Mouse (Mus musculus) hindbrain, embryonic 16.5 days (tissue): ENCODE results near the gene Syt13. TPM values are rescaled to one million over a fixed set of nuclear protein-coding genes. Genes with fewer than 3 reads are reported as not detected.

Experiments
- ATAC-seq: fragments of 200-750 bp; cut with Nextera tagmentation; 2 replicates; pipeline ENCODE4 v1.8.0; 2017; ENCODE audit warnings: moderate TSS enrichment, moderate library complexity
- H3K27ac ChIP-seq: fragments of 300-500 bp; sonication (generic); 2 replicates; pipeline ENCODE4 v1.5.1; 2014; ENCODE audit warnings: low read depth, mild to moderate bottlenecking, control low read depth, low read length, moderate library complexity
- H3K27me3 ChIP-seq: fragments of 300-500 bp; sonication (generic); replicated peaks from 2 replicates; pipeline ENCODE4 v1.6.1; 2014; ENCODE audit warnings: low read length; ENCODE audit not compliant: control insufficient read depth, insufficient read depth
- H3K36me3 ChIP-seq: fragments of 300-500 bp; sonication (generic); 2 replicates; pipeline ENCODE4 v1.6.1; 2014; ENCODE audit warnings: mild to moderate bottlenecking, low read length, moderate library complexity, mixed read lengths; ENCODE audit not compliant: control insufficient read depth, insufficient read depth
- H3K4me1 ChIP-seq: fragments of 300-500 bp; sonication (generic); 2 replicates; pipeline ENCODE4 v1.6.1; 2014; ENCODE audit warnings: low read depth, low read length; ENCODE audit not compliant: control insufficient read depth, insufficient read depth
- H3K4me2 ChIP-seq: fragments of 300-500 bp; sonication (generic); 2 replicates; pipeline ENCODE4 v1.6.1; 2014; ENCODE audit warnings: mild to moderate bottlenecking, low read length, control low read depth, moderate library complexity
- H3K4me3 ChIP-seq: fragments of 300-500 bp; sonication (generic); 2 replicates; pipeline ENCODE4 v1.5.1; 2014; ENCODE audit warnings: mild to moderate bottlenecking, low read length, control low read depth, moderate library complexity
- H3K9ac ChIP-seq: fragments of 300-500 bp; sonication (generic); 2 replicates; pipeline ENCODE4 v1.6.1; 2014; ENCODE audit warnings: low read depth, mild to moderate bottlenecking, control low read depth, low read length, moderate library complexity
- H3K9me3 ChIP-seq: fragments of 300-500 bp; sonication (generic); 2 replicates; pipeline ENCODE4 v1.6.1; 2014; ENCODE audit warnings: mild to moderate bottlenecking, low read length, moderate library complexity; ENCODE audit not compliant: control insufficient read depth
- WGBS: fragments of 180-500 bp; shearing (Covaris S2); extraction: QIAGEN DNeasy Blood & Tissue Kit; methylation state at CpG from one replicate; pipeline ENCODE4 v1.1.7; 2014; 5-methylcytosine and 5-hydroxymethylcytosine counted together
- polyA plus RNA-seq: library from polyadenylated mRNA; unstranded; fragments of >200 nt; fragmentation: Nextera tagmentation; extraction: Ambion mirVana; gene quantifications from 2 replicates; pipeline ENCODE4 v1.2.1, GENCODE M21; 2015

Syt13 gene
- polyA plus RNA-seq, 1 experiment from 2014 or later, result 66.6 TPM

GRCm38 (mm10) chr2:92991976-92992375, 77.1 kb downstream of the Syt13 start:
- Histone ChIP-seq H3K4me2 (no peak overlapping the region), H3K36me3 (peaks cover 3% of the 10 kb centered on the region; the same call in 1 of the 2 replicates), H3K9ac (no peak overlapping the region), H3K27ac (no peak overlapping the region), H3K4me1 (peaks cover 10% of the 10 kb centered on the region), H3K27me3 (no peaks in the 10 kb centered on the region), H3K9me3 (no peaks in the 10 kb centered on the region), H3K4me3 (no peak overlapping the region)
- WGBS, result 97% methylated on average over 5 of the region's 5 CpGs
- ATAC-seq, result no peak

GRCm38 (mm10) chr2:93005028-93005427, 90.1 kb downstream of the Syt13 start:
- no peaks in the 10 kb centered on the region for H3K4me1 ChIP-seq
- H3K27ac ChIP-seq, result no peak overlapping the region
- WGBS, result 64% methylated on average over 4 of the region's 4 CpGs
- no peak for ATAC-seq
- H3K9me3 ChIP-seq, result no peaks in the 10 kb centered on the region
- no peaks in the 10 kb centered on the region; the same call in 1 of the 2 replicates for H3K36me3 ChIP-seq
- H3K4me2 ChIP-seq, result no peak overlapping the region
- H3K27me3 ChIP-seq, result no peaks in the 10 kb centered on the region
- H3K9ac ChIP-seq, result no peak overlapping the region
- H3K4me3 ChIP-seq, result no peak overlapping the region

Other genes starting within 250 kb of the Syt13 start
- gene Prdm11, start 131.1 kb downstream of the Syt13 start, polyA plus RNA-seq, result 1.9 and 2.3 TPM in 2 replicates